Mouse (Mus musculus) lung, postnatal 14 days (tissue): Measurements from ENCODE around the gene Skap2.

Experiments used
- DNase-seq: peaks from one replicate; pipeline ENCODE4 v3.0.0; 2021

Gene Skap2

GRCm38 (mm10) chr6:52004995-52005394 is 7.4 kb downstream of the Skap2 start:
- DNase-seq = no peak

GRCm38 (mm10) chr6:52002676-52003075 is 9.7 kb downstream of the Skap2 start:
- DNase-seq = peak; percentile 74

GRCm38 (mm10) chr6:51999157-51999478 is 13.2 kb downstream of the Skap2 start:
- DNase-seq = no peak

GRCm38 (mm10) chr6:51998409-51999156 is 13.8 kb downstream of the Skap2 start:
- DNase-seq = peak; percentile 59

- DNase-seq = no peak
These were observed 24.4 kb downstream of the Skap2 start for GRCm38 (mm10) chr6:51987999-51988398.

- no peak for DNase-seq
These were observed 34.7 kb downstream of the Skap2 start for GRCm38 (mm10) chr6:51977638-51978037.

GRCm38 (mm10) chr6:51975751-51976150 is 36.6 kb downstream of the Skap2 start:
- DNase-seq = peak; percentile 20

- DNase-seq = peak; percentile 24
These were observed 53.4 kb downstream of the Skap2 start for GRCm38 (mm10) chr6:51958992-51959391.

GRCm38 (mm10) chr6:51956048-51956792 is 56.1 kb downstream of the Skap2 start:
- DNase-seq = no peak

GRCm38 (mm10) chr6:51947661-51948060 is 64.7 kb downstream of the Skap2 start:
- DNase-seq = no peak

- DNase-seq = no peak
These were observed 67.4 kb downstream of the Skap2 start for GRCm38 (mm10) chr6:51944916-51945315.

- DNase-seq = no peak
These were observed 78.4 kb downstream of the Skap2 start for GRCm38 (mm10) chr6:51933998-51934397.

GRCm38 (mm10) chr6:51933034-51933611 is 79.2 kb downstream of the Skap2 start:
- no peak for DNase-seq

GRCm38 (mm10) chr6:51927101-51927500 is 85.2 kb downstream of the Skap2 start:
- no peak for DNase-seq

- DNase-seq = no peak
These were observed 90.5 kb downstream of the Skap2 start for GRCm38 (mm10) chr6:51921831-51922230.

- no peak for DNase-seq
These were observed 103.9 kb downstream of the Skap2 start for GRCm38 (mm10) chr6:51908495-51908894.

GRCm38 (mm10) chr6:51905659-51906058 is 106.7 kb downstream of the Skap2 start:
- no peak for DNase-seq

- DNase-seq = no peak
These were observed 110.8 kb downstream of the Skap2 start for GRCm38 (mm10) chr6:51901544-51901943.

- DNase-seq = no peak
These were observed 113.9 kb downstream of the Skap2 start for GRCm38 (mm10) chr6:51898318-51898994.

- no peak for DNase-seq
These were observed 116.6 kb downstream of the Skap2 start for GRCm38 (mm10) chr6:51895753-51896152.

- DNase-seq = no peak
These were observed 117.6 kb downstream of the Skap2 start for GRCm38 (mm10) chr6:51894717-51895116.

- DNase-seq = no peak
These were observed 122.0 kb downstream of the Skap2 start for GRCm38 (mm10) chr6:51890356-51890755.

- DNase-seq = no peak
These were observed 122.5 kb downstream of the Skap2 start for GRCm38 (mm10) chr6:51889824-51890223.
